In genomic region chr4:139246130-139246877, GRCm38 (mm10) we compare ENCODE assay signal across 10 mouse cellular contexts. TPM values are rescaled to one million over a fixed set of nuclear protein-coding genes. Genes with fewer than 3 reads are reported as not detected.
DNase-seq lines count a peak whose midpoint lies in the region; ATAC-seq lines count a peak whose summit lies in the region.
"Had no signal": no experiment of that assay in that cellular context is flagged by ENCODE, and none has a peak within 500 bp of the region (broad histone marks: within the 10 kb centered on the region; RNA-seq: fewer than 3 reads in every experiment).

No protein-coding gene starts in this region.

- no peaks in the 10 kb centered on the region for H3K9me3 ChIP-seq in heart, embryonic 11.5 days (replicated peaks; ENCODE audit: control insufficient read depth, low read length)
- no peaks in the 10 kb centered on the region for H3K9me3 ChIP-seq in embryonic facial prominence, embryonic 10.5 days
- H3K9me3 ChIP-seq in hindbrain, embryonic 11.5 days (ENCODE audit: control insufficient read depth, low read length): no peaks in the 10 kb centered on the region
- no peaks in the 10 kb centered on the region for H3K9me3 ChIP-seq in midbrain, embryonic 16.5 days (replicated peaks; ENCODE audit: control insufficient read depth, low read length, poor library complexity, severe bottlenecking)

- no peaks in the 10 kb centered on the region; the same call in 1 of the 2 replicates for H3K36me3 ChIP-seq in heart, embryonic 11.5 days (ENCODE audit: control insufficient read depth, insufficient read depth, low read length)
- peaks cover 41% of the 10 kb centered on the region for H3K36me3 ChIP-seq in embryonic facial prominence, embryonic 10.5 days (replicated peaks)
- H3K36me3 ChIP-seq in hindbrain, embryonic 11.5 days (ENCODE audit: control insufficient read depth, insufficient read depth, low read length): 0 out of 2 replicates have a peak, but pooled peaks cover 2% of the 10 kb centered on the region
- 0 out of 2 replicates have a peak, but pooled peaks cover under 1% of the 10 kb centered on the region for H3K36me3 ChIP-seq in midbrain, embryonic 16.5 days (ENCODE audit: control insufficient read depth, insufficient read depth, low read length)

- no peak overlapping the region for H3K4me2 ChIP-seq in heart, embryonic 11.5 days
- H3K4me2 ChIP-seq in hindbrain, embryonic 11.5 days (replicated peaks; ENCODE audit: low read depth, low read length): no peak overlapping the region
- no peak overlapping the region for H3K4me2 ChIP-seq in midbrain, embryonic 16.5 days (ENCODE audit: low read length)

- no peak for ATAC-seq in heart, embryonic 11.5 days (replicated peaks; ENCODE audit: insufficient number of reproducible peaks, low FRiP score, low TSS enrichment)
- ATAC-seq in hindbrain, embryonic 11.5 days (ENCODE audit: low FRiP score): no peak
- peak; percentile 71 for ATAC-seq in midbrain, embryonic 16.5 days

- peaks cover 77% of the 10 kb centered on the region for H3K4me1 ChIP-seq in heart, embryonic 11.5 days (ENCODE audit: control insufficient read depth, insufficient read depth, low read length)
- peaks cover 100% of the 10 kb centered on the region for H3K4me1 ChIP-seq in embryonic facial prominence, embryonic 10.5 days
- peaks cover 14% of the 10 kb centered on the region for H3K4me1 ChIP-seq in hindbrain, embryonic 11.5 days (replicated peaks; ENCODE audit: control insufficient read depth, insufficient read depth, low read length)
- peaks cover 14% of the 10 kb centered on the region for H3K4me1 ChIP-seq in midbrain, embryonic 16.5 days (ENCODE audit: control insufficient read depth, insufficient read depth, low read length)

- no peak overlapping the region for H3K4me3 ChIP-seq in heart, embryonic 11.5 days (ENCODE audit: low read depth, low read length)
- no peak overlapping the region for H3K4me3 ChIP-seq in embryonic facial prominence, embryonic 10.5 days
- H3K4me3 ChIP-seq in hindbrain, embryonic 11.5 days (ENCODE audit: low read depth, low read length): no peak overlapping the region
- H3K4me3 ChIP-seq in midbrain, embryonic 16.5 days (ENCODE audit: low read depth, low read length): no peak overlapping the region

- H3K9ac ChIP-seq in heart, embryonic 11.5 days (ENCODE audit: low read depth, low read length): no peak overlapping the region
- H3K9ac ChIP-seq in hindbrain, embryonic 11.5 days (ENCODE audit: low read depth, low read length): no peak overlapping the region
- H3K9ac ChIP-seq in midbrain, embryonic 16.5 days (ENCODE audit: low read depth, low read length): no peak overlapping the region

- no peaks in the 10 kb centered on the region for H3K27me3 ChIP-seq in heart, embryonic 11.5 days (ENCODE audit: control insufficient read depth, insufficient read depth, low read length)
- H3K27me3 ChIP-seq in embryonic facial prominence, embryonic 10.5 days (replicated peaks; ENCODE audit: low read depth, poor library complexity, severe bottlenecking): no peaks in the 10 kb centered on the region
- H3K27me3 ChIP-seq in hindbrain, embryonic 11.5 days (ENCODE audit: control insufficient read depth, insufficient read depth, low read length): no peaks in the 10 kb centered on the region
- no peaks in the 10 kb centered on the region for H3K27me3 ChIP-seq in midbrain, embryonic 16.5 days (ENCODE audit: control insufficient read depth, insufficient read depth, low read depth, low read length)

- 63% methylated on average over 7 of the region's 7 CpGs for WGBS in heart, embryonic 11.5 days (ENCODE audit: insufficient replicate concordance)
- WGBS in embryonic facial prominence, embryonic 10.5 days: 37% methylated on average over 7 of the region's 7 CpGs
- WGBS in hindbrain, embryonic 11.5 days: 48% methylated on average over 7 of the region's 7 CpGs
- WGBS in midbrain, embryonic 16.5 days: 38% methylated on average over 7 of the region's 7 CpGs

- H3K27ac ChIP-seq in heart, embryonic 11.5 days (ENCODE audit: low read depth, low read length): 0 out of 2 replicates have a peak overlapping the region, but pooled peaks have one; percentile 35
- H3K27ac ChIP-seq in embryonic facial prominence, embryonic 10.5 days (replicated peaks): peak overlapping the region; percentile 92
- peak overlapping the region; percentile 51 for H3K27ac ChIP-seq in hindbrain, embryonic 11.5 days (ENCODE audit: low read depth, low read length)
- peak overlapping the region; percentile 48 for H3K27ac ChIP-seq in midbrain, embryonic 16.5 days (ENCODE audit: low read length)
- H3K27ac ChIP-seq: macrophage had no signal

- DNase-seq in heart, adult 11 months: no peak
- peak; percentile 68 for DNase-seq in embryonic facial prominence, embryonic 10.5 days (ENCODE audit: low spot score)
- DNase-seq in hindbrain, embryonic 11.5 days (ENCODE audit: low spot score): peak; percentile 42
- DNase-seq in T-cell, adult 2 months (ENCODE audit: low spot score): no peak
- no peak for DNase-seq in left cerebral cortex, adult 8-10 months (ENCODE audit: low spot score in 2 of 2)
- DNase-seq in spleen, postnatal 4 days (ENCODE audit: low spot score in 2 of 2): no peak
- DNase-seq: thymus, postnatal 25 days had no signal

RNA-seq across cellular contexts. Expression of gene Capzb, which starts 53.6 kb away (rescaled TPM):
- 316 and 319 TPM in 2 replicates for polyA plus RNA-seq in heart, embryonic 11.5 days (2014; fragmentation: Nextera tagmentation; extraction: Ambion mirVana)
- 388 and 409 TPM in 2 replicates for polyA plus RNA-seq in embryonic facial prominence, embryonic 10.5 days (2016; fragmentation: Nextera tagmentation; extraction: Ambion mirVana)
- polyA plus RNA-seq in hindbrain, embryonic 11.5 days (2014; fragmentation: Nextera tagmentation; extraction: Ambion mirVana): 239 and 255 TPM in 2 replicates
- polyA plus RNA-seq in midbrain, embryonic 16.5 days (2015; fragmentation: Nextera tagmentation; extraction: Ambion mirVana): 316 and 331 TPM in 2 replicates
- 100 to 1,000 TPM; 310 to 345 (median 321) TPM for total RNA-seq in left cerebral cortex, adult 8-10 months (2022)

Comparison
In these comparisons a context has a peak if more than half of its experiments do, and no peak if none do; other contexts are left out.
1. H3K27ac ChIP-seq: peak in every context shown above with its lines; median percentile 92 in embryonic facial prominence, embryonic 10.5 days; 51 in hindbrain, embryonic 11.5 days; 48 in midbrain, embryonic 16.5 days; 35 in heart, embryonic 11.5 days.
2. DNase-seq: peak in embryonic facial prominence, embryonic 10.5 days (single experiment) and hindbrain, embryonic 11.5 days (single experiment); none in heart, adult 11 months (single experiment), T-cell, adult 2 months (single experiment), left cerebral cortex, adult 8-10 months (0 of 2) and spleen, postnatal 4 days (0 of 2).